In the genomic region with DNA sequence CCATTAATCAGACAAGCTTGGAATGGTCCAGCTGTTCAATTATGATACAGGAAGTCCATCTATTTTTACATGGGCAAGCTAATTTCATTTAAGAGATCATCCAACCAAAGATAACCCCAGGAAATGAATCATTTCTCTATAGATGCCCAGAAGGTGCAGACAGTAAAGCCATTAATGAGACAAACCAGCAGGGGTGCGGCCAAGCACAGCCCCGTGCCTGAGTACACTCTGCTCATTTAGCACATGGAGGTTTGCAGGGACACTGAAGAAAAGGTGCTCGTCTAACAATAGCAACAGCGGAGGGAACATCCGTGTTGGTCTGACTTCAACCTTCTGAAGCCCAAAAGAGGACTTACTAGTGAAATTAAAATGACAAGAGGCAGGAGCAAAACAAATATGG, we compare ENCODE assay signal across 24 mouse cellular contexts.
DNase-seq lines count a peak whose midpoint lies in the region; ATAC-seq lines count a peak whose summit lies in the region.
"Had no signal": no experiment of that assay in that cellular context is flagged by ENCODE, and none has a peak within 500 bp of the region (broad histone marks: within the 10 kb centered on the region; RNA-seq: fewer than 3 reads in every experiment).

No protein-coding gene starts in this region.

- no peak for DNase-seq in heart, adult 18-20 months
- peak; percentile 41 to 48 for DNase-seq in B cell, adult 2 months
- peak; percentile 66 to 72 for DNase-seq in cerebellum, adult 18-20 months
- DNase-seq in cerebellum, postnatal 36 days, result peak; percentile 59 to 70
- no peak for DNase-seq in liver, embryonic 11.5 days (ENCODE audit: low spot score)
- DNase-seq in embryo, embryonic 10.5 days (ENCODE audit: low spot score), result no peak
- DNase-seq: adrenal gland, adult 8-10 months; gastrocnemius, postnatal 14 days; heart, postnatal 4 days; kidney, adult 2 months; liver, embryonic 13.5 days; lung, adult 2 months; right cerebral cortex, postnatal 14 days; thymus, postnatal 25 days had no signal

- peak overlapping the region; percentile 7; the same call in 1 of the 2 replicates for H3K4me2 ChIP-seq in heart, embryonic 11.5 days
- no peak overlapping the region for H3K4me2 ChIP-seq in liver, embryonic 11.5 days
- H3K4me2 ChIP-seq: hindbrain, embryonic 14.5 days; limb, embryonic 13.5 days; liver, embryonic 13.5 days; midbrain, embryonic 12.5 days; neural tube, embryonic 15.5 days had no signal

- no peak for ATAC-seq in heart, embryonic 11.5 days (replicated peaks; ENCODE audit: insufficient number of reproducible peaks, low FRiP score, low TSS enrichment)
- no peak for ATAC-seq in liver, embryonic 11.5 days (replicated peaks; ENCODE audit: low FRiP score)
- ATAC-seq: activated CD4-positive, CD25-positive, alpha-beta regulatory T cell, adult 4 months; forebrain, embryonic 16.5 days; inflammation-experienced regulatory T-cells, adult 6 months had no signal

- no peak overlapping the region for H3K4me3 ChIP-seq in heart, embryonic 11.5 days (ENCODE audit: low read depth, low read length)
- H3K4me3 ChIP-seq in liver, embryonic 11.5 days (ENCODE audit: low read depth, low read length), result no peak overlapping the region
- H3K4me3 ChIP-seq: embryonic facial prominence, embryonic 10.5 days; limb, embryonic 13.5 days; liver, embryonic 13.5 days; midbrain, embryonic 12.5 days; neural tube, embryonic 15.5 days had no signal

- H3K9me3 ChIP-seq in heart, embryonic 11.5 days (replicated peaks; ENCODE audit: control insufficient read depth, low read length), result no peaks in the 10 kb centered on the region
- no peaks in the 10 kb centered on the region for H3K9me3 ChIP-seq in liver, embryonic 11.5 days (ENCODE audit: control insufficient read depth, low read length)
- H3K9me3 ChIP-seq: embryonic facial prominence, embryonic 10.5 days; limb, embryonic 13.5 days; liver, embryonic 13.5 days; midbrain, embryonic 12.5 days; neural tube, embryonic 15.5 days had no signal

- peaks cover 13% of the 10 kb centered on the region for H3K4me1 ChIP-seq in heart, embryonic 11.5 days (ENCODE audit: control insufficient read depth, insufficient read depth, low read length)
- no peaks in the 10 kb centered on the region for H3K4me1 ChIP-seq in liver, embryonic 11.5 days (replicated peaks; ENCODE audit: control insufficient read depth, insufficient read depth, low read length)
- H3K4me1 ChIP-seq: liver, embryonic 13.5 days had no signal

- no peaks in the 10 kb centered on the region for H3K27me3 ChIP-seq in heart, embryonic 11.5 days (ENCODE audit: control insufficient read depth, insufficient read depth, low read length)
- H3K27me3 ChIP-seq in liver, embryonic 11.5 days (replicated peaks; ENCODE audit: control insufficient read depth, insufficient read depth, low read length), result no peaks in the 10 kb centered on the region
- H3K27me3 ChIP-seq: liver, embryonic 13.5 days; neural tube, embryonic 15.5 days had no signal

- WGBS in heart, embryonic 11.5 days (ENCODE audit: insufficient replicate concordance), result 44% methylated on average over 5 of the region's 5 CpGs
- 73% methylated on average over 5 of the region's 5 CpGs for WGBS in liver, embryonic 11.5 days

- no peak overlapping the region for H3K27ac ChIP-seq in heart, embryonic 11.5 days (ENCODE audit: low read depth, low read length)
- no peak overlapping the region for H3K27ac ChIP-seq in liver, embryonic 11.5 days (ENCODE audit: low read depth, low read length)
- H3K27ac ChIP-seq: embryonic facial prominence, embryonic 10.5 days; hindbrain, embryonic 14.5 days; kidney, postnatal 0 days; limb, embryonic 13.5 days; liver, embryonic 13.5 days; midbrain, embryonic 12.5 days; neural tube, embryonic 15.5 days had no signal

- no peaks in the 10 kb centered on the region for H3K36me3 ChIP-seq in heart, embryonic 11.5 days (ENCODE audit: control insufficient read depth, insufficient read depth, low read length)
- no peaks in the 10 kb centered on the region for H3K36me3 ChIP-seq in liver, embryonic 11.5 days (ENCODE audit: control insufficient read depth, insufficient read depth, low read length)
- H3K36me3 ChIP-seq: liver, embryonic 13.5 days; midbrain, embryonic 12.5 days had no signal

- no peak overlapping the region for H3K9ac ChIP-seq in heart, embryonic 11.5 days (ENCODE audit: low read depth, low read length)
- H3K9ac ChIP-seq in liver, embryonic 11.5 days (ENCODE audit: low read depth, low read length), result no peak overlapping the region
- H3K9ac ChIP-seq: hindbrain, embryonic 14.5 days; limb, embryonic 13.5 days; liver, embryonic 13.5 days; midbrain, embryonic 12.5 days; neural tube, embryonic 15.5 days had no signal

Comparison
In these comparisons a context has a peak if more than half of its experiments do, and no peak if none do; other contexts are left out.
1. DNase-seq: peak in B cell, adult 2 months (2 of 2), cerebellum, adult 18-20 months (2 of 2) and cerebellum, postnatal 36 days (2 of 2); none in heart, adult 18-20 months (0 of 2), liver, embryonic 11.5 days (single experiment) and embryo, embryonic 10.5 days (single experiment).